Mouse (Mus musculus) gastrocnemius, adult 2 months (tissue): ENCODE data around the gene Rhd. TPM values are rescaled to one million over a fixed set of nuclear protein-coding genes. Genes with fewer than 3 reads are reported as not detected.

ENCODE experiments used
- DNase-seq: peaks from one replicate; pipeline ENCODE4 v3.0.0; 2022
- H3K27ac ChIP-seq: fragments of 200-600 bp; 2 replicates; pipeline ENCODE4 v1.8.1; 2022; ENCODE audit warnings: mild to moderate bottlenecking
- H3K4me3 ChIP-seq: fragments of 200-600 bp; 2 replicates; pipeline ENCODE4 v1.8.1; 2022; ENCODE audit warnings: mild to moderate bottlenecking, moderate library complexity
- CTCF ChIP-seq: fragments of 200-600 bp; IDR thresholded peaks from 2 replicates; pipeline ENCODE4 v1.8.1; 2022; ENCODE audit warnings: antibody characterized with exemption, mild to moderate bottlenecking, moderate library complexity
- intact Hi-C: fragments of 180-260 bp; cut with DNase I; formaldehyde crosslinking; loops from one replicate; pipeline ENCODE4 v1.15.1; 2025
- total RNA-seq, 2 experiments: library from RNA; stranded (reverse); gene quantifications; 2 replicates each; pipeline ENCODE4 v1.2.3; 2021

Gene Rhd
- total RNA-seq, 2 experiments from 2014 or later, result not detected

DNA sequence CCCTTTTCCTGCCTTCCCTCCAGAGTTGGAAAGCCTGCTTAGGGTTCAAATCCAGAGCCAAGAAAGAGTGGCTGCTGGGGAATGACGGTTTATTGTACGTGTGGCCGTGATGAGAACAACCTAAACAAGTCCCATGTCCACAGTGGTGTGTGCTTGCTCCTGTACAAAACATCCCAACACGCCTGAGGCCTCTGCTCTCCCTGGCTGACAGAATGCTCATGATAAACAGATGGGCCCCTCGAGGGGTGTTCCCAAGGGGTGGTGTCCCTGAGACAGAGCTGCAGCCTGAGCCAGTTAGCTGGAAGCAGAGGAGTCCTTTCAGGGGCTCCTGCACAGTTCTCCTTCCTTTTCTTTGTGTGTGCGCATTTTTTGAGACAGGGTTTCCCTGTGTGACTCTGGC lies 1.0 kb downstream of the Rhd start:
- Histone ChIP-seq H3K4me3 (no peak overlapping the region), H3K27ac (no peak overlapping the region)
- TF ChIP-seq CTCF, result no peak
- no peak for DNase-seq
- intact Hi-C loops, result no loop called here

- intact Hi-C loops, result no loop called here
- no peak for DNase-seq
- TF ChIP-seq CTCF, result no peak
- Histone ChIP-seq H3K27ac (no peak overlapping the region), H3K4me3 (no peak overlapping the region)
Measured at GRCm38 (mm10) chr4:134865789-134866188, 1.5 kb downstream of the Rhd start.

GRCm38 (mm10) chr4:134867213-134867612 lies 2.9 kb downstream of the Rhd start:
- intact Hi-C loops, result no loop called here
- no peak for TF ChIP-seq CTCF
- Histone ChIP-seq H3K4me3 (no peak overlapping the region), H3K27ac (no peak overlapping the region)
- no peak for DNase-seq

DNA sequence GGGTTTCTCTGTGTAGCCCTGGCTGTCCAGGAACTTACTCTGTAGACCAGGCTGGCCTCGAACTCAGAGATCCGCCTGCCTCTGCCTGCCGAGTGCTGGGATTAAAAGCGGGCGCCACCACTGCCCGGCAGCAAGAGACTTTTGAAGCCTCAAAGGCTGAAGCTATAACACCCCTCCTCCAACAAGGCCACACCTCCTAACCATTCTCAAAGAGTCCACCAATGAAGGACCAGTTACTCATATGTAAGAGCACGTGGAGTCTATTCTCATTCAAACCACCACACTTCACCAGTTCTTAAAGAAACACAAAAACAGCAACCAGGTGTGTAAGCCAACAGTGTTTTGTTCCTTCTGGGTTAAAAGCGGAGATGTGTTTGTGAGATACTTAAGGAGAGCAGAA lies 3.3 kb downstream of the Rhd start:
- Histone ChIP-seq H3K27ac (no peak overlapping the region), H3K4me3 (no peak overlapping the region)
- no peak for TF ChIP-seq CTCF
- DNase-seq, result no peak
- intact Hi-C loops, result no loop called here

GRCm38 (mm10) chr4:134868065-134868464 lies 3.7 kb downstream of the Rhd start:
- Histone ChIP-seq H3K4me3 (no peak overlapping the region), H3K27ac (no peak overlapping the region)
- TF ChIP-seq CTCF, result no peak
- no peak for DNase-seq
- intact Hi-C loops, result no loop called here

- no peak overlapping the region for H3K4me3 ChIP-seq
- no peak overlapping the region for H3K27ac ChIP-seq
- no peak for DNase-seq
- intact Hi-C loops, result no loop called here
- TF ChIP-seq CTCF, result no peak
Measured at GRCm38 (mm10) chr4:134868490-134868889, 4.2 kb downstream of the Rhd start.

DNA sequence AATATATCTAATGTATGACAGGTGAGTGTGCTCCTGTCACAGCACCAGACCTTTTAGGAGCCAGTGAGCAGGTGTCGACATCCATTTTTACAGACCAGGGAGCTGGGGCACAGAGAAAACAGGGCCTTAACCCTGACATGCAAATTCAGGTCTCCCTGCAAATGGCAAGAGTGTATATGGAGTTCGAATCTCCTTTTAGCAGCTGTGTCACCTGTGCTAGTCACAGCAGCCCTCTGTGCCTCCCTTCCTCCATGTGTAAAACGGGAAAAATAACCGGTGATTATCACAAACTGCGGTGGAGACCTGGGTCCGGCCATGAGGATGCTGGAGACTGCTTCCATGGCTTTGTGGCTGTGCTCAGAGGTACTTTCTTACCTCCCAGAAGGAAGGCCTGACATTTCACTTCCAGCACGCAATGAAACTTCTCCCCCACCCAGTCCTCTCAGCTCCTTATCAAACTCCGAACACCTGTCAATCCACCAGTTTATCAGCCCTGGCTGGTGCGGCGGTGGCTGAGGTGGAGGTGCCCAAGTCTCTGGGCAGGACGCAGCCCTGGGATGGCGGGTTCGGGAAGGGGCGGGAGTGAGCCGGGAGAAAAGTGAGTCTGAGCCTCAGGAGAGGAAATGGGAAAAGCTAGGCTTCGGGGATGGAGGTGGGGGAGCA lies 4.9 kb downstream of the Rhd start:
- Histone ChIP-seq H3K27ac (no peak overlapping the region), H3K4me3 (no peak overlapping the region)
- TF ChIP-seq CTCF, result no peak
- intact Hi-C loops, result no loop called here
- no peak for DNase-seq

- no peak overlapping the region for H3K27ac ChIP-seq
- intact Hi-C loops, result no loop called here
- no peak for TF ChIP-seq CTCF
- no peak for DNase-seq
- H3K4me3 ChIP-seq, result no peak overlapping the region
Measured at GRCm38 (mm10) chr4:134869815-134870375, 5.6 kb downstream of the Rhd start.

GRCm38 (mm10) chr4:134871477-134871876 lies 7.1 kb downstream of the Rhd start:
- Histone ChIP-seq H3K4me3 (no peak overlapping the region), H3K27ac (no peak overlapping the region)
- intact Hi-C loops, result no loop called here
- no peak for TF ChIP-seq CTCF
- DNase-seq, result no peak

- DNase-seq, result no peak
- no peak for TF ChIP-seq CTCF
- H3K4me3 ChIP-seq, result no peak overlapping the region
- no peak overlapping the region for H3K27ac ChIP-seq
- intact Hi-C loops, result no loop called here
Measured at GRCm38 (mm10) chr4:134871950-134872349, 7.6 kb downstream of the Rhd start.

DNA sequence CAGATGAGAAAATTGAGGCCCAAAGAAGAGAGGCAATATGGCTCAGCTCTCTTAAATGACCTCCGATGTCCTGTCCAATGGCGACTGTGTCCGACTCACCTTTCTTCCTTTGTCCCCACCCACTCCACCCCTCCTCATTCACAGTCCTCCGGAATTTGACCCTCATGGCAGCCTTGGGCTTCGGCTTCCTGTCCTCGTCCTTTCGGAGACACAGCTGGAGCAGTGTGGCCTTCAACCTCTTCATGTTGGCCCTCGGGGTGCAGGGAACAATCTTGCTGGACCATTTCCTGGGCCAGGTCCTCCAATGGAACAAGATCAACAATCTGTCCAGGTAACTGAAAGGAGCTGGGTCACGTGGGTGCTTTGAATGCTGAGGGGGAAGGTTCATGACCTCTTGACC lies 11.8 kb downstream of the Rhd start:
- no peak for TF ChIP-seq CTCF
- Histone ChIP-seq H3K4me3 (no peak overlapping the region), H3K27ac (no peak overlapping the region)
- DNase-seq, result no peak
- intact Hi-C loops, result loop anchor here (5.0 kb wide), 1 partner anchor 49 kb away; no protein-coding TSS in a partner anchor

- Histone ChIP-seq H3K4me3 (peak overlapping the region; percentile 60), H3K27ac (no peak overlapping the region)
- peak; percentile 84 for TF ChIP-seq CTCF
- DNase-seq, result peak; percentile 77
- intact Hi-C loops, result loop anchor here (2.0 to 5.0 kb wide), 2 partner anchors 52 to 87 kb away; no protein-coding TSS in a partner anchor
Measured at GRCm38 (mm10) chr4:134879410-134879981, 15.2 kb downstream of the Rhd start.

DNA sequence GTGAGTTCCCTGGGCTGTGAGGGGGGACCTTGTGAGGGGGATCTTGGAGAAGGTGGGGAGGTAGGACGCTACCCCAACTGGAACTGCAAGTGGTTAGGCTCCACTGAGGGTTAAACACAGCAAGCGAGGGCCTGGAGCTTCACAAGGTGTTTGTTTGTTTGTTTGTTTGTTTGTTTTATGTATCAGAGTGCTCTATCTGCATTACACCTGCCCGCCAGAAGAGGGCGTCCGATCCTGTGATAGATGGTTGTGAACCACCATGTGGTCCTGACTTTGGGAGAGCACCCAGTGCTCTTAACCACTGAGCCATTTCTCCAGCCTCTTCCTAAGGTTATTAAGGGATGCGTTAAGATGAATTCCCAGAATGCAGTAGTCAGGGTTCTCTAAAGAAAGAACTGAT lies 15.7 kb downstream of the Rhd start:
- intact Hi-C loops, result no loop called here
- Histone ChIP-seq H3K4me3 (no peak overlapping the region), H3K27ac (no peak overlapping the region)
- no peak for DNase-seq
- TF ChIP-seq CTCF, result peak; percentile 60
